Mouse (Mus musculus) embryonic facial prominence, embryonic 14.5 days (tissue): Measurements from ENCODE around the gene Tbx1. TPM values are rescaled to one million over a fixed set of nuclear protein-coding genes. Genes with fewer than 3 reads are reported as not detected.
A peak's percentile ranks its signal among the peaks of the same experiment; 100 is the strongest.

Experiments
- ATAC-seq: fragments of 200-750 bp; cut with Nextera tagmentation; 2 replicates; pipeline ENCODE4 v1.8.0; 2017; ENCODE audit warnings: low read depth, moderate number of reproducible peaks, moderate TSS enrichment
- DNase-seq: peaks from one replicate; pipeline ENCODE4 v3.0.0-alpha.2; 2015; ENCODE audit warnings: low spot score
- H3K27ac ChIP-seq: fragments of 300-500 bp; sonication (generic); replicated peaks from 2 replicates; pipeline ENCODE4 v1.5.1; 2014; ENCODE audit warnings: low read depth, mild to moderate bottlenecking, low read length, moderate library complexity
- H3K27me3 ChIP-seq: fragments of 300-500 bp; sonication (generic); replicated peaks from 2 replicates; pipeline ENCODE4 v1.6.1; 2014; ENCODE audit warnings: low read length; ENCODE audit not compliant: control insufficient read depth, insufficient read depth
- H3K36me3 ChIP-seq: fragments of 300-500 bp; sonication (generic); 2 replicates; pipeline ENCODE4 v1.6.1; 2014; ENCODE audit warnings: low read length, mixed read lengths; ENCODE audit not compliant: control insufficient read depth, insufficient read depth
- H3K4me1 ChIP-seq: fragments of 300-500 bp; sonication (generic); 2 replicates; pipeline ENCODE4 v1.6.1; 2014; ENCODE audit warnings: antibody characterized with exemption, low read length; ENCODE audit not compliant: control insufficient read depth, insufficient read depth
- H3K4me2 ChIP-seq: fragments of 300-500 bp; sonication (generic); 2 replicates; pipeline ENCODE4 v1.6.1; 2014; ENCODE audit warnings: low read depth, mild to moderate bottlenecking, low read length, moderate library complexity, mixed read lengths
- H3K4me3 ChIP-seq: fragments of 300-500 bp; sonication (generic); 2 replicates; pipeline ENCODE4 v1.5.1; 2014; ENCODE audit warnings: low read depth, mild to moderate bottlenecking, low read length
- H3K9ac ChIP-seq: fragments of 300-500 bp; sonication (generic); 2 replicates; pipeline ENCODE4 v1.6.1; 2014; ENCODE audit warnings: low read depth, mild to moderate bottlenecking, low read length, moderate library complexity, mixed read lengths
- H3K9me3 ChIP-seq: fragments of 300-500 bp; sonication (generic); 2 replicates; pipeline ENCODE4 v1.6.1; 2016; ENCODE audit warnings: low read length; ENCODE audit not compliant: control insufficient read depth
- WGBS: fragments of 180-500 bp; shearing (Covaris S2); extraction: QIAGEN DNeasy Blood & Tissue Kit; methylation state at CpG from one replicate; pipeline ENCODE4 v1.1.7; 2014; 5-methylcytosine and 5-hydroxymethylcytosine counted together
- polyA plus RNA-seq: library from polyadenylated mRNA; unstranded; fragments of >200 nt; fragmentation: Nextera tagmentation; extraction: Ambion mirVana; gene quantifications from 2 replicates; pipeline ENCODE4 v1.2.1, GENCODE M21; 2014

The Tbx1 gene
- polyA plus RNA-seq, 1 experiment from 2014 or later: 12.4 TPM

GRCm38 (mm10) chr16:18619110-18619509 is 28.6 kb upstream of the Tbx1 start:
- Histone ChIP-seq H3K4me2 (no peak overlapping the region), H3K4me1 (peaks cover 12% of the 10 kb centered on the region; the same call in 1 of the 2 replicates), H3K9ac (no peak overlapping the region), H3K9me3 (no peaks in the 10 kb centered on the region), H3K4me3 (no peak overlapping the region), H3K27ac (no peak overlapping the region), H3K27me3 (peaks cover 63% of the 10 kb centered on the region), H3K36me3 (peaks cover 22% of the 10 kb centered on the region)
- 43% methylated on average over 4 of the region's 4 CpGs for WGBS
- no peak for ATAC-seq
- no peak for DNase-seq

GRCm38 (mm10) chr16:18618297-18618696 is 27.8 kb upstream of the Tbx1 start:
- Histone ChIP-seq H3K9me3 (no peaks in the 10 kb centered on the region), H3K27ac (no peak overlapping the region)

GRCm38 (mm10) chr16:18617370-18618065 is 27.0 kb upstream of the Tbx1 start:
- Histone ChIP-seq H3K4me1 (peaks cover 12% of the 10 kb centered on the region; the same call in 1 of the 2 replicates), H3K27ac (no peak overlapping the region), H3K27me3 (peaks cover 47% of the 10 kb centered on the region), H3K36me3 (peaks cover 7% of the 10 kb centered on the region; the same call in 1 of the 2 replicates), H3K4me2 (peak overlapping the region; percentile 59), H3K9me3 (no peaks in the 10 kb centered on the region), H3K9ac (no peak overlapping the region), H3K4me3 (peak overlapping the region; percentile 29)
- WGBS: 2% methylated on average over 27 of the region's 27 CpGs
- peak; percentile 88 for DNase-seq
- peak; percentile 68 for ATAC-seq

More at GRCm38 (mm10) chr16:18618297-18618696, 27.8 kb upstream of the Tbx1 start:
- Histone ChIP-seq H3K4me1 (peaks cover 12% of the 10 kb centered on the region; the same call in 1 of the 2 replicates), H3K36me3 (peaks cover 14% of the 10 kb centered on the region), H3K4me3 (no peak overlapping the region), H3K27me3 (peaks cover 55% of the 10 kb centered on the region), H3K4me2 (no peak overlapping the region), H3K9ac (no peak overlapping the region)
- 53% methylated on average over 2 of the region's 2 CpGs for WGBS
- ATAC-seq: no peak
- DNase-seq: no peak

GRCm38 (mm10) chr16:18613301-18613700 is 22.8 kb upstream of the Tbx1 start:
- H3K9ac ChIP-seq: no peak overlapping the region
- DNase-seq (no peak), ATAC-seq (no peak)
- peaks cover 5% of the 10 kb centered on the region for H3K27me3 ChIP-seq
- no peak overlapping the region for H3K4me2 ChIP-seq
- no peaks in the 10 kb centered on the region for H3K36me3 ChIP-seq
- peaks cover 9% of the 10 kb centered on the region for H3K4me1 ChIP-seq
- 77% methylated on average over 3 of the region's 3 CpGs for WGBS
- H3K27ac ChIP-seq: no peak overlapping the region
- no peak overlapping the region for H3K4me3 ChIP-seq
- no peaks in the 10 kb centered on the region for H3K9me3 ChIP-seq

- Histone ChIP-seq H3K4me2 (no peak overlapping the region), H3K9me3 (no peaks in the 10 kb centered on the region), H3K9ac (no peak overlapping the region), H3K27ac (no peak overlapping the region), H3K27me3 (no peaks in the 10 kb centered on the region), H3K4me3 (no peak overlapping the region), H3K36me3 (no peaks in the 10 kb centered on the region), H3K4me1 (peaks cover 8% of the 10 kb centered on the region)
- WGBS: 35% methylated on average over 13 of the region's 13 CpGs
- ATAC-seq (no peak), DNase-seq (no peak)
Observed at GRCm38 (mm10) chr16:18611752-18612151, 21.3 kb upstream of the Tbx1 start.

GRCm38 (mm10) chr16:18609099-18609498 is 18.6 kb upstream of the Tbx1 start:
- DNase-seq: no peak
- Histone ChIP-seq H3K27me3 (no peaks in the 10 kb centered on the region), H3K4me2 (no peak overlapping the region), H3K4me3 (no peak overlapping the region), H3K27ac (no peak overlapping the region), H3K36me3 (no peaks in the 10 kb centered on the region), H3K9ac (no peak overlapping the region), H3K4me1 (peaks cover 15% of the 10 kb centered on the region), H3K9me3 (no peaks in the 10 kb centered on the region)
- ATAC-seq: no peak
- WGBS: 51% methylated on average over 2 of the region's 2 CpGs

GRCm38 (mm10) chr16:18608226-18608625 is 17.8 kb upstream of the Tbx1 start:
- Histone ChIP-seq H3K27me3 (no peaks in the 10 kb centered on the region), H3K4me3 (no peak overlapping the region), H3K4me2 (peak overlapping the region; percentile 33), H3K9ac (no peak overlapping the region; the same call in 1 of the 2 replicates), H3K27ac (no peak overlapping the region), H3K4me1 (peaks cover 17% of the 10 kb centered on the region), H3K9me3 (no peaks in the 10 kb centered on the region), H3K36me3 (no peaks in the 10 kb centered on the region)
- ATAC-seq (peak; percentile 66), DNase-seq (peak; percentile 85)
- 8% methylated on average over 11 of the region's 11 CpGs for WGBS

DNA sequence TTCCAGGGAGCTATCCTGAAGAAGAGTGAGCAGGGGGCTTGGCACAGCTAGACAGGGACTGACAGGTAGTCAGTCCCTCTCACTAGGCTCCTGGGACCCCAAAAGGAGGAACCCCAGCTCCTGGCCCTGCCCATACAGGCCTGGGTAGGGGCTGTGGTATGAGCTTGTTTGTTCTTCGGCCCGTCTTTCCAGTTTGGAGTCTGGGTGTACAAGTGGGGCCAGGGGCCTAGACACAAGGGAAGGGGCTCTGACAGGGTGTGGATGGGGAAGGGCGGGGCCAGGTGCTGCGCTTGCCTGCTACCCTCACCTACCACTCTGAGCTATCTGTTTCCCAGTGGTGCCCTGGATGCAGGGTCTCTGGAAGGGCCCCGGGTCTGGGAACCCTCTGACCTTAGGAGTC is 15.2 kb upstream of the Tbx1 start:
- H3K27me3 ChIP-seq: no peaks in the 10 kb centered on the region
- H3K4me3 ChIP-seq: no peak overlapping the region
- peak overlapping the region; percentile 49; the same call in 1 of the 2 replicates for H3K27ac ChIP-seq
- ATAC-seq (peak; percentile 42), DNase-seq (peak; percentile 73)
- no peaks in the 10 kb centered on the region for H3K9me3 ChIP-seq
- no peak overlapping the region for H3K4me2 ChIP-seq
- H3K9ac ChIP-seq: no peak overlapping the region
- H3K4me1 ChIP-seq: peaks cover 21% of the 10 kb centered on the region
- WGBS: 80% methylated on average over 3 of the region's 5 CpGs
- no peaks in the 10 kb centered on the region for H3K36me3 ChIP-seq

GRCm38 (mm10) chr16:18604267-18604701 is 13.8 kb upstream of the Tbx1 start:
- peaks cover 21% of the 10 kb centered on the region for H3K4me1 ChIP-seq
- no peaks in the 10 kb centered on the region for H3K27me3 ChIP-seq
- no peaks in the 10 kb centered on the region for H3K9me3 ChIP-seq
- no peak overlapping the region for H3K4me3 ChIP-seq
- peak overlapping the region; percentile 39 for H3K27ac ChIP-seq
- DNase-seq (peak; percentile 73), ATAC-seq (peak; percentile 28; the same call in 1 of the 2 replicates)
- no peak overlapping the region for H3K4me2 ChIP-seq
- 39% methylated on average over 4 of the region's 8 CpGs for WGBS
- H3K9ac ChIP-seq: 0 out of 2 replicates have a peak overlapping the region, but pooled peaks have one; percentile 14
- no peaks in the 10 kb centered on the region for H3K36me3 ChIP-seq
